Mouse (Mus musculus): ENCODE measurements around the gene Ptprj.

DNA sequence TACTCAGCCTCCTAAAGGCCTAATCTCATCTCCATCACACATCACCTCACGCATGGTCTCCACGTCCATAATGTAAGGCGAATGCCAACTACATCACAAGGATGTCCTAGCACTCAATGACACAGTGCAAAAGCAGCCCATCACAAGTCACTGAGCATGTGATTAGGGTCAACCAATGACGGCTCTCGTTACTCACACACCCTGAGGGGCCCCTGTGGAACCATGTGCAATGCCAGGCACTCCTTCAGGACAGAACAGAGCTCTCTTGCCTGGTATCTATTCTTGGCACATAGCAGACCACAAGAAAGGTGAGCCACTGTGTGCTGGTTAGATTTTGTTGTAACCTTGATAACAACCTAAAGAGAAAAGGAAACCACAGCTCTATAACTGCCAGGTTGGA is 116.7 kb downstream of the Ptprj start:
- TF ChIP-seq CTCF (conservative IDR thresholded peaks at IDR 0.05; ENCODE audit: low read length) (no peak), POU5F1 (IDR thresholded peaks at IDR 0.05; ENCODE audit: borderline replicate concordance, low read length) (no peak)
